Mouse (Mus musculus): Measurements from ENCODE around the gene Ankdd1a. TPM values are rescaled to one million over a fixed set of nuclear protein-coding genes. Genes with fewer than 3 reads are reported as not detected.
A peak's percentile ranks its signal among the peaks of the same experiment; 100 is the strongest.

The Ankdd1a gene
- total RNA-seq, 1 experiment, result not detected

GRCm38 (mm10) chr9:65551035-65551434, 31.0 kb upstream of the Ankdd1a start:
- no peaks in the 10 kb centered on the region for H3K36me3 ChIP-seq (ENCODE audit: control insufficient read depth, insufficient read depth, low read length, poor library complexity, severe bottlenecking)
- no peak overlapping the region for H3K4me3 ChIP-seq (ENCODE audit: insufficient read depth in 1 of 2, low read depth in 1 of 2, low read length in 2 of 2, poor library complexity in 1 of 2, severe bottlenecking in 1 of 2)
- no peak overlapping the region for H3K27ac ChIP-seq (ENCODE audit: insufficient read depth, low read depth, low read length, poor library complexity, severe bottlenecking)
- H3K9me3 ChIP-seq (ENCODE audit: control insufficient read depth, insufficient read depth, low read depth, low read length), result no peaks in the 10 kb centered on the region
- DNase-seq (ENCODE audit: low read depth, low spot score), result peak; percentile 19
- H3K9ac ChIP-seq (ENCODE audit: insufficient read depth, low read depth, low read length, poor library complexity, severe bottlenecking), result no peak overlapping the region
- in situ Hi-C loops (cut with MboI; ENCODE audit: low sequenced_read_pairs in 2 of 2, unreplicated experiment in 2 of 2), result no loop called here
- no peak for TF ChIP-seq HCFC1 (IDR thresholded peaks at IDR 0.05; ENCODE audit: borderline replicate concordance, insufficient read depth, low read length)
- TF ChIP-seq ZNF384 (IDR thresholded peaks at IDR 0.05; ENCODE audit: low read depth, low read length), result no peak
- TF ChIP-seq MAFK (IDR thresholded peaks at IDR 0.05; ENCODE audit: insufficient read depth, low read depth, low read length), result no peak
- no peak for TF ChIP-seq ZC3H11A (IDR thresholded peaks at IDR 0.05; ENCODE audit: borderline replicate concordance, low read depth, low read length)
- no peak for TF ChIP-seq CHD2 (IDR thresholded peaks at IDR 0.05; ENCODE audit: low read depth, low read length)
- H3K4me1 ChIP-seq (ENCODE audit: control insufficient read depth in 2 of 2, insufficient read depth in 2 of 2, low read length in 2 of 2, poor library complexity in 1 of 2), result peaks cover 0 to 9% of the 10 kb centered on the region in 2 experiments; a peak in 1 of 4 replicates

GRCm38 (mm10) chr9:65550079-65550831, 30.3 kb upstream of the Ankdd1a start:
- peaks cover 2 to 9% of the 10 kb centered on the region in 2 experiments; a peak in 1 of 4 replicates for H3K4me1 ChIP-seq (ENCODE audit: control insufficient read depth in 2 of 2, insufficient read depth in 2 of 2, low read length in 2 of 2, poor library complexity in 1 of 2)
- no peak overlapping the region for H3K27ac ChIP-seq (ENCODE audit: insufficient read depth, low read depth, low read length, poor library complexity, severe bottlenecking)
- no peak for DNase-seq (ENCODE audit: low read depth, low spot score)
- H3K4me3 ChIP-seq (ENCODE audit: insufficient read depth in 1 of 2, low read depth in 1 of 2, low read length in 2 of 2, poor library complexity in 1 of 2, severe bottlenecking in 1 of 2), result no peak overlapping the region
- no peak for TF ChIP-seq MAFK (IDR thresholded peaks at IDR 0.05; ENCODE audit: insufficient read depth, low read depth, low read length)
- TF ChIP-seq ZNF384 (IDR thresholded peaks at IDR 0.05; ENCODE audit: low read depth, low read length), result no peak
- no peak for TF ChIP-seq ZC3H11A (IDR thresholded peaks at IDR 0.05; ENCODE audit: borderline replicate concordance, low read depth, low read length)
- no peak for TF ChIP-seq CHD2 (IDR thresholded peaks at IDR 0.05; ENCODE audit: low read depth, low read length)
- TF ChIP-seq HCFC1 (IDR thresholded peaks at IDR 0.05; ENCODE audit: borderline replicate concordance, insufficient read depth, low read length), result no peak
- no peak overlapping the region for H3K9ac ChIP-seq (ENCODE audit: insufficient read depth, low read depth, low read length, poor library complexity, severe bottlenecking)
- H3K9me3 ChIP-seq (ENCODE audit: control insufficient read depth, insufficient read depth, low read depth, low read length), result no peaks in the 10 kb centered on the region
- in situ Hi-C loops (cut with MboI; ENCODE audit: low sequenced_read_pairs in 2 of 2, unreplicated experiment in 2 of 2), result no loop called here
- H3K36me3 ChIP-seq (ENCODE audit: control insufficient read depth, insufficient read depth, low read length, poor library complexity, severe bottlenecking), result no peaks in the 10 kb centered on the region

- H3K27ac ChIP-seq (ENCODE audit: insufficient read depth, low read depth, low read length, poor library complexity, severe bottlenecking), result no peak overlapping the region
- no peak overlapping the region for H3K4me3 ChIP-seq (ENCODE audit: insufficient read depth in 1 of 2, low read depth in 1 of 2, low read length in 2 of 2, poor library complexity in 1 of 2, severe bottlenecking in 1 of 2)
- DNase-seq (ENCODE audit: low read depth, low spot score), result no peak
- in situ Hi-C loops (cut with MboI; ENCODE audit: low sequenced_read_pairs in 2 of 2, unreplicated experiment in 2 of 2), result no loop called here
- peaks cover 2 to 8% of the 10 kb centered on the region in 2 experiments; a peak in 1 of 4 replicates for H3K4me1 ChIP-seq (ENCODE audit: control insufficient read depth in 2 of 2, insufficient read depth in 2 of 2, low read length in 2 of 2, poor library complexity in 1 of 2)
- TF ChIP-seq ZNF384 (IDR thresholded peaks at IDR 0.05; ENCODE audit: low read depth, low read length), result no peak
- no peaks in the 10 kb centered on the region for H3K36me3 ChIP-seq (ENCODE audit: control insufficient read depth, insufficient read depth, low read length, poor library complexity, severe bottlenecking)
- H3K9me3 ChIP-seq (ENCODE audit: control insufficient read depth, insufficient read depth, low read depth, low read length), result no peaks in the 10 kb centered on the region
- no peak overlapping the region for H3K9ac ChIP-seq (ENCODE audit: insufficient read depth, low read depth, low read length, poor library complexity, severe bottlenecking)
These were observed 29.6 kb upstream of the Ankdd1a start for GRCm38 (mm10) chr9:65549643-65550042.

- H3K4me1 ChIP-seq (ENCODE audit: control insufficient read depth in 2 of 2, insufficient read depth in 2 of 2, low read length in 2 of 2, poor library complexity in 1 of 2), result peaks cover 2 to 7% of the 10 kb centered on the region in 2 experiments; a peak in 1 of 4 replicates
- no peak for DNase-seq (ENCODE audit: low read depth, low spot score)
- in situ Hi-C loops (cut with MboI; ENCODE audit: low sequenced_read_pairs in 2 of 2, unreplicated experiment in 2 of 2), result no loop called here
- H3K4me3 ChIP-seq (ENCODE audit: insufficient read depth in 1 of 2, low read depth in 1 of 2, low read length in 2 of 2, poor library complexity in 1 of 2, severe bottlenecking in 1 of 2), result no peak overlapping the region
- TF ChIP-seq CHD2 (IDR thresholded peaks at IDR 0.05; ENCODE audit: low read depth, low read length), result no peak
- no peak for TF ChIP-seq MAFK (IDR thresholded peaks at IDR 0.05; ENCODE audit: insufficient read depth, low read depth, low read length)
- TF ChIP-seq ZC3H11A (IDR thresholded peaks at IDR 0.05; ENCODE audit: borderline replicate concordance, low read depth, low read length), result no peak
- no peak for TF ChIP-seq ZNF384 (IDR thresholded peaks at IDR 0.05; ENCODE audit: low read depth, low read length)
- TF ChIP-seq HCFC1 (IDR thresholded peaks at IDR 0.05; ENCODE audit: borderline replicate concordance, insufficient read depth, low read length), result no peak
- no peaks in the 10 kb centered on the region for H3K36me3 ChIP-seq (ENCODE audit: control insufficient read depth, insufficient read depth, low read length, poor library complexity, severe bottlenecking)
- no peak overlapping the region for H3K9ac ChIP-seq (ENCODE audit: insufficient read depth, low read depth, low read length, poor library complexity, severe bottlenecking)
- H3K9me3 ChIP-seq (ENCODE audit: control insufficient read depth, insufficient read depth, low read depth, low read length), result no peaks in the 10 kb centered on the region
- no peak overlapping the region for H3K27ac ChIP-seq (ENCODE audit: insufficient read depth, low read depth, low read length, poor library complexity, severe bottlenecking)
These were observed 29.1 kb upstream of the Ankdd1a start for GRCm38 (mm10) chr9:65549139-65549538.

All from ES-E14 (cell line).